In genomic region chr2:27421293-27422068, GRCm38 (mm10) we compare ENCODE assay signal across 9 mouse cellular contexts. TPM values are rescaled to one million over a fixed set of nuclear protein-coding genes. Genes with fewer than 3 reads are reported as not detected.
DNase-seq lines count a peak whose midpoint lies in the region; ATAC-seq lines count a peak whose summit lies in the region.
"Had no signal": no experiment of that assay in that cellular context is flagged by ENCODE, and none has a peak within 500 bp of the region (broad histone marks: within the 10 kb centered on the region; RNA-seq: fewer than 3 reads in every experiment).

No protein-coding gene starts in this region.

- no peak overlapping the region for H3K27ac ChIP-seq in midbrain, embryonic 11.5 days (ENCODE audit: low read depth, low read length)
- H3K27ac ChIP-seq: embryonic facial prominence, embryonic 15.5 days had no signal

- H3K27me3 ChIP-seq in midbrain, embryonic 11.5 days (ENCODE audit: control insufficient read depth, insufficient read depth, low read length) = no peaks in the 10 kb centered on the region
- H3K27me3 ChIP-seq: embryonic facial prominence, embryonic 15.5 days had no signal

- DNase-seq in kidney, adult 9 months = peak; percentile 43
- DNase-seq in kidney, postnatal 4 days = no peak
- peak; percentile 71 for DNase-seq in cerebellum, adult 9-10 months
- DNase-seq in kidney, postnatal 36 days = peak; percentile 49 to 69
- DNase-seq in midbrain, embryonic 11.5 days (ENCODE audit: low spot score, missing footprints) = no peak
- DNase-seq in embryo, embryonic 9.5 days (ENCODE audit: extremely low spot score) = no peak
- DNase-seq in gastrocnemius, adult 8-10 months (ENCODE audit: low spot score in 2 of 2) = no peak

- WGBS in midbrain, embryonic 11.5 days = 78% methylated on average over 20 of the region's 20 CpGs

- no peaks in the 10 kb centered on the region for H3K9me3 ChIP-seq in midbrain, embryonic 11.5 days (ENCODE audit: control insufficient read depth, low read length)
- H3K9me3 ChIP-seq: embryonic facial prominence, embryonic 15.5 days had no signal

- H3K9ac ChIP-seq in midbrain, embryonic 11.5 days (ENCODE audit: low read length) = 0 out of 2 replicates have a peak overlapping the region, but pooled peaks have one; percentile 16
- H3K9ac ChIP-seq: embryonic facial prominence, embryonic 15.5 days had no signal

- ATAC-seq in midbrain, embryonic 11.5 days (ENCODE audit: low FRiP score) = no peak
- no peak for ATAC-seq in megakaryocyte, adult 5-6 weeks (ENCODE audit: poor library complexity, severe bottlenecking)

- peaks cover 57% of the 10 kb centered on the region for H3K4me1 ChIP-seq in midbrain, embryonic 11.5 days (ENCODE audit: control insufficient read depth, insufficient read depth, low read length)

- H3K4me3 ChIP-seq in midbrain, embryonic 11.5 days (ENCODE audit: low read depth, low read length) = no peak overlapping the region
- H3K4me3 ChIP-seq: embryonic facial prominence, embryonic 15.5 days had no signal

- H3K4me2 ChIP-seq in midbrain, embryonic 11.5 days = no peak overlapping the region
- H3K4me2 ChIP-seq: embryonic facial prominence, embryonic 15.5 days had no signal

- peaks cover 2% of the 10 kb centered on the region; the same call in 1 of the 2 replicates for H3K36me3 ChIP-seq in midbrain, embryonic 11.5 days (ENCODE audit: control insufficient read depth, insufficient read depth, low read length)
- H3K36me3 ChIP-seq: embryonic facial prominence, embryonic 15.5 days had no signal

RNA-seq across cellular contexts. Expression of gene Vav2, which starts 5.4 kb away (rescaled TPM):
- polyA plus RNA-seq in midbrain, embryonic 11.5 days (2014; fragmentation: Nextera tagmentation; extraction: Ambion mirVana) = 13.7 and 15.0 TPM in 2 replicates
- 5.9 and 8.0 TPM in 2 replicates for total RNA-seq in megakaryocyte, adult 5-6 weeks (2015)
- 11.0 and 11.5 TPM in 2 replicates for total RNA-seq in megakaryocyte, adult 5-6 weeks (2017)
- total RNA-seq in gastrocnemius, adult 8-10 months (2022) = 1 to 10 TPM; 2.0 to 2.2 (median 2.0) TPM

RNA-seq across cellular contexts. Expression of gene Brd3os, which starts 20.6 kb away (rescaled TPM):
- polyA plus RNA-seq in midbrain, embryonic 11.5 days (2014; fragmentation: Nextera tagmentation; extraction: Ambion mirVana) = 15.1 and 16.3 TPM in 2 replicates
- total RNA-seq in megakaryocyte, adult 5-6 weeks (2015) = 0.93 TPM in 1 of 2 replicates, not detected in the other
- 0.11 TPM in 1 of 2 replicates, not detected in the other for total RNA-seq in megakaryocyte, adult 5-6 weeks (2017)
- total RNA-seq in gastrocnemius, adult 8-10 months (2022) = 1 to 10 TPM in 1 of 4 experiments, under 1 TPM in 3; 0.70 to 1.2 (median 0.82) TPM

Comparison
In these comparisons a context has a peak if more than half of its experiments do, and no peak if none do; other contexts are left out.
1. DNase-seq: peak in kidney, adult 9 months (single experiment), cerebellum, adult 9-10 months (single experiment) and kidney, postnatal 36 days (2 of 2); none in kidney, postnatal 4 days (0 of 2), midbrain, embryonic 11.5 days (single experiment), embryo, embryonic 9.5 days (single experiment) and gastrocnemius, adult 8-10 months (0 of 2).